Mouse (Mus musculus) hindbrain, embryonic 16.5 days (tissue): Measurements from ENCODE around the gene Ccndbp1. TPM values are rescaled to one million over a fixed set of nuclear protein-coding genes. Genes with fewer than 3 reads are reported as not detected.
"Not testable (repeated sequence)": the region's sequence is repeated elsewhere in the genome, so short reads cannot be mapped to it uniquely, and the experiment has no call there.

ENCODE experiments used
- ATAC-seq: fragments of 200-750 bp; cut with Nextera tagmentation; 2 replicates; pipeline ENCODE4 v1.8.0; 2017; ENCODE audit warnings: moderate TSS enrichment, moderate library complexity
- H3K27ac ChIP-seq: fragments of 300-500 bp; sonication (generic); 2 replicates; pipeline ENCODE4 v1.5.1; 2014; ENCODE audit warnings: low read depth, mild to moderate bottlenecking, control low read depth, low read length, moderate library complexity
- H3K27me3 ChIP-seq: fragments of 300-500 bp; sonication (generic); replicated peaks from 2 replicates; pipeline ENCODE4 v1.6.1; 2014; ENCODE audit warnings: low read length; ENCODE audit not compliant: control insufficient read depth, insufficient read depth
- H3K36me3 ChIP-seq: fragments of 300-500 bp; sonication (generic); 2 replicates; pipeline ENCODE4 v1.6.1; 2014; ENCODE audit warnings: mild to moderate bottlenecking, low read length, moderate library complexity, mixed read lengths; ENCODE audit not compliant: control insufficient read depth, insufficient read depth
- H3K4me1 ChIP-seq: fragments of 300-500 bp; sonication (generic); 2 replicates; pipeline ENCODE4 v1.6.1; 2014; ENCODE audit warnings: low read depth, low read length; ENCODE audit not compliant: control insufficient read depth, insufficient read depth
- H3K4me2 ChIP-seq: fragments of 300-500 bp; sonication (generic); 2 replicates; pipeline ENCODE4 v1.6.1; 2014; ENCODE audit warnings: mild to moderate bottlenecking, low read length, control low read depth, moderate library complexity
- H3K4me3 ChIP-seq: fragments of 300-500 bp; sonication (generic); 2 replicates; pipeline ENCODE4 v1.5.1; 2014; ENCODE audit warnings: mild to moderate bottlenecking, low read length, control low read depth, moderate library complexity
- H3K9ac ChIP-seq: fragments of 300-500 bp; sonication (generic); 2 replicates; pipeline ENCODE4 v1.6.1; 2014; ENCODE audit warnings: low read depth, mild to moderate bottlenecking, control low read depth, low read length, moderate library complexity
- H3K9me3 ChIP-seq: fragments of 300-500 bp; sonication (generic); 2 replicates; pipeline ENCODE4 v1.6.1; 2014; ENCODE audit warnings: mild to moderate bottlenecking, low read length, moderate library complexity; ENCODE audit not compliant: control insufficient read depth
- WGBS: fragments of 180-500 bp; shearing (Covaris S2); extraction: QIAGEN DNeasy Blood & Tissue Kit; methylation state at CpG from one replicate; pipeline ENCODE4 v1.1.7; 2014; 5-methylcytosine and 5-hydroxymethylcytosine counted together
- polyA plus RNA-seq: library from polyadenylated mRNA; unstranded; fragments of >200 nt; fragmentation: Nextera tagmentation; extraction: Ambion mirVana; gene quantifications from 2 replicates; pipeline ENCODE4 v1.2.1, GENCODE M21; 2015

Ccndbp1 gene
- polyA plus RNA-seq, 1 experiment from 2014 or later, result 78.2 TPM

DNA sequence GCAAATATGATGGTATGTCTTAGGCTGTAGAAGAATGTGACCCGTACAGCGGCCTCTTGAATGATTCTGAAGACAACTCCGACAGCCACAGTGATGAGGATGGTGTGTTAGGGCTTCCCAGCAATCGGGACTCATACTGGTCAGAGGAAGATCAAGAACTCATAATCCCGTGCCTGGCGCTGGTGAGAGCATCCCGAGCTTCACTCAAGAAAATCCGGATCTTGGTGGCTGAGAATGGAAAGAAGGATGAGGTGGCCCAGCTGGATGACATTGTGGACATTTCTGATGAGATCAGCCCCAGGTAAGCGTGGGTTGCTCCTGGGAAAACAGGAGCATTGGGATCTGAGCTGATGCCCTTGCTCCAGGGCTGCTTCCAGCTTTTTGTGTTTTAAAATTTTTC, 4.5 kb downstream of the Ccndbp1 start:
- Histone ChIP-seq H3K4me1 (peaks cover 7% of the 10 kb centered on the region), H3K4me3 (no peak overlapping the region), H3K27ac (no peak overlapping the region), H3K9me3 (no peaks in the 10 kb centered on the region), H3K9ac (no peak overlapping the region), H3K36me3 (peaks cover 28% of the 10 kb centered on the region), H3K4me2 (no peak overlapping the region), H3K27me3 (no peaks in the 10 kb centered on the region)
- 96% methylated on average over 9 of the region's 9 CpGs for WGBS
- no peak for ATAC-seq

GRCm38 (mm10) chr2:121015507-121015906, 7.3 kb downstream of the Ccndbp1 start:
- no peaks in the 10 kb centered on the region for H3K27me3 ChIP-seq
- no peak overlapping the region for H3K9ac ChIP-seq
- no peak overlapping the region for H3K4me3 ChIP-seq
- no peaks in the 10 kb centered on the region for H3K4me1 ChIP-seq
- no peak overlapping the region for H3K4me2 ChIP-seq
- ATAC-seq, result no peak
- H3K9me3 ChIP-seq, result no peaks in the 10 kb centered on the region
- WGBS, result 88% methylated on average over 2 of the region's 2 CpGs
- H3K36me3 ChIP-seq, result peaks cover 31% of the 10 kb centered on the region
- H3K27ac ChIP-seq, result no peak overlapping the region

DNA sequence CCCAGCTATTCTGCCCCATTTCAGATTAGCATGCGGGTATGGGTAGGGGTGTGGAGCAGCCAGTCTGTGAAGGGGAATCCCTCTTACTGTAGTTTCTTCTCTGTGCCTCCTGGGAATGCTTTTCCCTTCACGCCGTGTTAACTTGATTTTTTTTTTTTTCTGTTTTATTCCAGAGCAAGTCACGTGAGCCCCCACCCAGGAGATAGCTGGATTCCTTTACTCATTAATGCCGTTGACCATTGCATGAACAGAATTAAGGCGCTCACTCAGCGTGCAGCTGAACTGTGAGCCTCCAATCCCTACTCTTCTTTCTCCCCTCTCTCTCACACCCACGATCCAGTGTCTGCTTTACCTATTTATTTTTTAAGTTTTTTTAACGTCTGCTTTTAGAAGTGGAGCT, 8.0 kb downstream of the Ccndbp1 start:
- WGBS, result 82% methylated on average over 9 of the region's 9 CpGs
- H3K36me3 ChIP-seq, result peaks cover 31% of the 10 kb centered on the region
- H3K4me1 ChIP-seq, result no peaks in the 10 kb centered on the region
- no peak overlapping the region for H3K4me2 ChIP-seq
- ATAC-seq, result no peak
- no peaks in the 10 kb centered on the region for H3K27me3 ChIP-seq
- H3K9ac ChIP-seq, result no peak overlapping the region
- no peaks in the 10 kb centered on the region for H3K9me3 ChIP-seq
- no peak overlapping the region for H3K4me3 ChIP-seq
- H3K27ac ChIP-seq, result no peak overlapping the region

DNA sequence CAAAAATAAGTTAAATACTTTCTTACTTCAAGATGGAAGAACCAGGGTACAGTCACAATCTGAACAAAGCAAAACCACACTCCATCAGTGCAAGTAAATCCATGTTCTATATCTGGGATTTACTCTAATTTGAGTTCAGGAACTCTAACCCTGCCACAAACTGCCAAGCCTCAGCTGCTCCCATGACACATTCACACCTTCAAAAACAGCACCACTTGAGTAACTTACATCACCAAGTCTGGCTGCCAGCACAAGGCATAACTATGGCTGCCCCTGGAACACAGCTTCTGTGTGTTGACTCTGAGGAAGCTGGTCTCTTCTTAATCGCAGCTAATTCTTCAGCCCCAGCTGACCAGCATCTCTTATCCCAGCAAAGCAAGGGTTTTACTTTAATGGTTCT, 8.9 kb downstream of the Ccndbp1 start:
- Histone ChIP-seq H3K36me3 (peaks cover 28% of the 10 kb centered on the region), H3K9ac (no peak overlapping the region), H3K27ac (no peak overlapping the region), H3K9me3 (no peaks in the 10 kb centered on the region), H3K4me1 (no peaks in the 10 kb centered on the region), H3K4me3 (no peak overlapping the region), H3K27me3 (no peaks in the 10 kb centered on the region), H3K4me2 (no peak overlapping the region)
- WGBS, result 100% methylated on average over 1 of the region's 1 CpGs
- ATAC-seq, result no peak

- Histone ChIP-seq H3K9ac (no peak overlapping the region), H3K9me3 (no peaks in the 10 kb centered on the region), H3K4me1 (no peaks in the 10 kb centered on the region), H3K27ac (no peak overlapping the region), H3K36me3 (peaks cover under 1% of the 10 kb centered on the region; the same call in 1 of the 2 replicates), H3K27me3 (no peaks in the 10 kb centered on the region), H3K4me2 (no peak overlapping the region), H3K4me3 (no peak overlapping the region)
- ATAC-seq, result no peak
- 70% methylated on average over 5 of the region's 5 CpGs for WGBS
Observed at GRCm38 (mm10) chr2:121022918-121023317, 14.7 kb downstream of the Ccndbp1 start.

- Histone ChIP-seq H3K36me3 (no peaks in the 10 kb centered on the region), H3K4me2 (no peak within 1 kb of the TSS), H3K9me3 (no peaks in the 10 kb centered on the region), H3K4me3 (no peak within 1 kb of the TSS), H3K9ac (no peak within 1 kb of the TSS), H3K4me1 (no peaks in the 10 kb centered on the region), H3K27me3 (no peaks in the 10 kb centered on the region), H3K27ac (no peak within 1 kb of the TSS)
- WGBS, result 64% methylated on average over 5 of the region's 5 CpGs
- no peak for ATAC-seq
Observed at GRCm38 (mm10) chr2:121036733-121037341, 28.6 kb downstream of the Ccndbp1 start, which contains the start of gene Epb42. Gene Epb42 (minus strand): TSS chr2:121037072.

DNA sequence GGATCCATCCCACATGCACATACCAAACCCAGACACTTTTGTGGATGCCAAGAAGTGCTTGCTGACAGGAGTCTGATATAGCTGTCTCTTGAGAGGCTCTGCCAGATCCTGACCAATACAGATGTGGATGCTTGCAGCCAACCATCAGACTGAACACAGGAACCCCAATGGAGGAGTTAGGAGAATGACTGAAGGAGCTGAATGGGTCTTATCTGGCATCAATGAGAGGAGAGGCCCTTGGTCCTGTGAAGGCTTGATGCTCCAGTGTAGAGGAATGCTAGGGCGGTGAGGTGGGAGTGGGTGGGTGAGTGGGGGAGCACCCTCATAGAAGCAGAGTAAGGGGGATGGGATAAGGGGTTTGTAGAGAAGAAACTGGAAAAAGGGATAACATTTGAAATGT, 30.6 kb downstream of the Ccndbp1 start:
- not testable (repeated sequence) for H3K36me3 ChIP-seq, H3K4me3 ChIP-seq, H3K4me2 ChIP-seq, H3K4me1 ChIP-seq, ATAC-seq, H3K9me3 ChIP-seq, H3K27ac ChIP-seq, H3K9ac ChIP-seq, H3K27me3 ChIP-seq
- 93% methylated on average over 1 of the region's 1 CpGs for WGBS

DNA sequence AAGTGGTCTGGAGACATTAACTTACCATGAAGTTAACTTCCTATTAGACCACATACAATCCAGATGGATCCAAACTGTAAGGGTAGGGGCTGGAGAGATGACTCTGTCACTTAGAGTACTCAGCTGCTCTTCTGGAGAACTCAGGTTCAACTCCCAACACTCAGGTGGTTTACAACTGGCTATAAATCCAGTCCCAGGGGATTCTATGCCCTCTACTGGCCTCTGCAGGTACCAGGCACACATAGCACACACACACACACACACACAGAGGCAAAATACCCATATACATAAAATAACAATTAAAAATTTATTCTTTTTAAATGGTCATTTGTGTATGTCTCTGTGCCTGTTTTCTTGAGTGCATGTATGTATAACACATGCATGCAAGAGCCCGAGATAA, 31.2 kb downstream of the Ccndbp1 start:
- Histone ChIP-seq H3K4me1 (no peaks in the 10 kb centered on the region), H3K9ac (no peak overlapping the region), H3K27ac (no peak overlapping the region), H3K4me3 (no peak overlapping the region), H3K27me3 (no peaks in the 10 kb centered on the region), H3K36me3 (no peaks in the 10 kb centered on the region), H3K9me3 (no peaks in the 10 kb centered on the region), H3K4me2 (no peak overlapping the region)
- ATAC-seq, result no peak
- 91% methylated on average over 1 of the region's 1 CpGs for WGBS

DNA sequence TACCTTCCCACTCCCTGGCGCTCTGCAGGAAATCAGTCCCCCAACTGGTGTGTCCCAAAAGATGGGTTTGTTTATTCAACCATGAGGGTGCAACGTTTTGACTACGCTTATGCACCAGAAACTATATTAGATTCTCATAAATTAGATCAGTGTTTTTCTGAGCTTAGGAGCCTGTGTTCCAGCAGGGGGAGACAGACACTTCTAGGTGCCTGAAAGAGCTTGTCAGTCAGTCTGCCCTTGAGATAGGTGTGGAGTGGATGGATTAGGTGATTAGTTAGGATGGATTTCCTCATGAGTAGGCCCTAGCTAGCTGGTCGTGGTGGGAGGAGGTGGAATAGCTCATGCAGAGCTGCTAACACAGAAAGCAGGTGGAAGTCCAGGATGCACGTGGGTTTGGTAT, 32.9 kb downstream of the Ccndbp1 start:
- Histone ChIP-seq H3K4me2 (no peak overlapping the region), H3K27me3 (no peaks in the 10 kb centered on the region), H3K9me3 (no peaks in the 10 kb centered on the region), H3K36me3 (no peaks in the 10 kb centered on the region), H3K4me1 (no peaks in the 10 kb centered on the region), H3K9ac (no peak overlapping the region), H3K27ac (no peak overlapping the region), H3K4me3 (no peak overlapping the region)
- WGBS, result 44% methylated on average over 5 of the region's 5 CpGs
- no peak for ATAC-seq

DNA sequence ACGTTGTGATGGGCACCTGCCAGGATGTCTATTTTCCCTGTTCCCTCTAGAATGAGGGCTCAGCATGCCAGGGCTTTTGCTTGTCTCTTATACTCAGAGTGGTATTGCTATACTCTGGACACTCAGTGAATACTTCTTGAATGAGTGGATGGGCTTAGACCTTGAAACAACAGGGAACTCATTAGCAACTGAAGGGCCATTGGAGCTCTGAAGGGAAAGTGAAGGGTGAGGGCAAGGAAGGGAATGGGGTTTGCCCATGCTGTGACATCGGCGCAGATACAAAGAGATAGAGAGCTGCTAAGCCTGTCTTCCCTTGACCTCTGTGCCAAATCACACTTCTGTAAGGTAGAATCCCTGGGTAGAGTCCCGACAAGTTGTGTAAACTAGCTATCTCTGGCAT, 37.5 kb downstream of the Ccndbp1 start:
- Histone ChIP-seq H3K27ac (no peak overlapping the region), H3K9me3 (no peaks in the 10 kb centered on the region), H3K27me3 (no peaks in the 10 kb centered on the region), H3K4me3 (no peak overlapping the region), H3K4me2 (no peak overlapping the region), H3K9ac (no peak overlapping the region), H3K36me3 (no peaks in the 10 kb centered on the region), H3K4me1 (no peaks in the 10 kb centered on the region)
- no peak for ATAC-seq
- WGBS, result 73% methylated on average over 4 of the region's 4 CpGs
